Mouse (Mus musculus) R1 (cell line): ENCODE measurements at regions not wholly inside any gene's neighbourhood (a gene's known extent, or its start where the extent isn't known, plus 50 kb on each side); places are given as distances from the start of the nearest gene placed in this dataset.

Experiments used
- DNase-seq: peaks from one replicate; pipeline ENCODE4 v3.0.0-alpha.2; 2018; ENCODE audit warnings: low read depth, low spot score

DNA sequence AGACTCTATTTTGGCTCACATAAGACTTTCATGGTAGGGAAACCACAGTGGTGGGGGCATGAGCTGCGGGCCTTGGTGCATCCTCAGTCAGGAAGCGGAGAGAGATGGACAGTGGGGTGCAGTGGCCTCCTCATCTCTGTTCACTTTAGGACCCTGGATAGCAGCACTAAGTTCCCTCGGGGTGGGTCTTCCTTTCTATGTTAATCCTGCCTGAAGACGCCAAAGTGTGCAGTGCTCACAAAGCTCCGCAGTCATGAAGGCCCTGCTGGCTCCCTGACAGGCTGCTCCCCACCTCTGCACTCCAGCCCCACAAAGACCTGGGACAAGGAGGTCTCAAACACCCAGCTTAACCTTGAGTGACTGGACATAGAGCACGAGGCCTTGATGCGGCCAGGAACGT is 56.8 kb downstream of the Sox1 start:
- peak; percentile 59 for DNase-seq

DNA sequence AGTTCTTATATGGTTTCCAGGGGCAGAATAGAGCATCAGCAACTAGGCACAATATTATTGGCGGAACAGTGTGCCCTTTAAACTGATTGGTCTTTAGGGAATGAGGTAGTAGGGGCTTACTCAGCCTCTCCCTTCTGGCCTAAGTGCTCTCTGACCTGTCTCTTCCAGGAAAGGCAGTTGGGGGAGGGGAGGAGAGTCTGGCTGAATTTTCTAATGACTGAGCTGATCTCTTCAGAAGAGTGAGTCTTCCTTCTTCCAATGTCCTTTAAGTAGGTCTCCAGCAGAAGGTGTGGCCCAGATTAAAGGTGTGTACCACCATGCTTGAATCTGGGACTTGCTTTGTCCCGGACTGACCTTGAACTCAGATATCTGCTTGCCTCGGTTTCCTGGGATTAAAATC is 60.3 kb downstream of the Sox1 start:
- DNase-seq: peak; percentile 90

DNA sequence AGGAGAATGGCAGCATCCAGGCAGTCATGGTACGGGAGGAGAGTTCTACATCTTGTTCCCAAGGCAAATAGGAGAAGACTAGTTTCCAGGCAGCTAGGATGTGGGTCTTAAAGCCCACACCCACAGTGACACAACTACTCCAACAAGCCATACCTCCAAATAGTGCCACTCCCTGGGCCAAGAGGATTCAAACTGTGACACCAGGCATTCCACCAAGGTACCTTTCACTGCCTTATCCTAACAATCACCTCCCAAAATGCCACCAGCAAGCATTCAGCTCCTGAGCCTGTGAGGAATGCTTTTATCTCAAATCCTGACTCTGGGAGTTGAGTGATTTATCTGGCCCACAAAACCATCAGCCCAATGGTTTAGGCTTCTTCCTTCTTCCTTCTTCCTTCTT is 61.2 kb downstream of the Sox1 start:
- DNase-seq: peak; percentile 78

DNA sequence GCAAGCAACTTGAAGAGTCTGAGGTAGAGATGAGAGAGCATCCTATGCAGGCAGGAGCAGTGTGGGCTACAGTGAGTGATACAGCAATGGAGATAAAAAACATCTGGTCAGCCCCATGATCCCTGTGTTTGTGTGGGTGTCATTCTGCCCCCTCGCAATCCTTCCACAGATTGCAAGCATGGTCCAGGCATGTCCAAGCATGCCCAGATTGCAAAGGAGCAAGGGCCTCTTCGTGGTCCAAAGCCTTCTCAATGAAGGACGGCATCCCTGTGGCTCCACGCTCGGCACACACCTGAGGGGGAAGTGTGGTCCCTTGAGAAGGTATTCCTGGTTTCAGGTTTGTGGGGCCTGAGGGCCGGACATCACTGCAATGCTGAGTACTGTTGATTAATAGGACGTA is 61.9 kb downstream of the Sox1 start:
- peak; percentile 42 for DNase-seq

DNA sequence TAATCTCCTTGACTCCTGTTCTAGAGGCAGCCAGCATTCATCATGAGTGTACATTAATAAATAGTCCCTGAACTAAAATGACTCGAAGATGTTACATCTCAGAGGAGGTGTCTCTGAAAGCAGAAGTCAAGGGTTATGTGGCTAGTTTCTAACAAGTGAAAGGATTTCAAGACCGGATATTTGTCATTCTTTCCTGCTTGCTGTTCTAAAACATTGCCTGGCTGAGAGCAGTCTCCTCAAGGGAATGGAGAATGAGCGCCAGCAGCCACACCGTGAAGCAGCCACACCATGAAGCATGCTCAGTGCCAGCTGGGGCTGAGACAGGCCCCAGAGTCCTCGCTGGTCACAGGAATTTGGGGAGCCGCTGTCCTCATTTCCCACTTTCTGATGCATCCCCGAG is 71.8 kb downstream of the Sox1 start:
- DNase-seq: no peak

DNA sequence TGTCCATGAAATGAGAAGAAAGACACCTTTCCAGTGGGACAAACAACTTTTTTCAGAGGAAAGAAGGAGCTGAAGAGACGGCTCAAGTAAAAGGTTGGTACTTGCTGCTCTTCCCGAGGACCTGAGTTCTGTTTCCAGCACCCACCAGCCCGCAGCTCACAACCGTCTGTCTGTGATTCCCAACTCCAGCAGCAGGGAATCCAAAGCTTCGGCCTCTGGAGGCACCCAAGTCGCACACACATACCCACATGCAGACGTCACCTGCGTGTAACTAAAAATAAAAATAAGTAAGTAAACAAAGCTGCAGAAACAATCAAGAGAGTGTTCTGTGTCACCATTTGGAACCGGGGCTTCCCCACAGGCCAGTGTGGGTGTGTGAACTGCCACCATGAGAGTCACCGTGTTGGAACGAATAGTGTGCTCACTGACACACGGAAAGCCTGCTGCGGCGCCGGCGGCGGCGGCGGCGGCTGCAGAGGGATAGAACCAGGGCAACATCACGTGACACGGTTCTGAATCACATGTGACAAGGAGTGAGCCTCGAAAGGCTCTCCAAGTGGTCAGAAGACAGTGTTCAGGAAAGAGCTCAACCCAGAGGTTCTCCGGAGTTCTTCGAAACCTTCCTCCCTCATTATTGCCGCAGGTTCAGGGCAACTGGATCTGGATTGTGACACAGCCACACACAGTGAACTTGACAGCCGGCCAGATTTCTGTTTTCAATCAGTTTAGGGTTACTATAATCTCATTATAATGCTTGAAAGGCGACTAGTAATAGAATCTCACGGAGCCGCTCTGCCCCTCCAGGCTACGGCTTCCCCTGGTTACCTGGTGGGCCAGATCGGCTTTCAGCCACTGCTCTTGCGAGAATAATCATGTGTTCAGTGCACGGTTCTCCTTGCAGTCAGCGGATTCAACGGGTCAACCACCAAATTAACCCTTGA is 72.6 kb downstream of the Sox1 start:
- DNase-seq: peak; percentile 74

DNA sequence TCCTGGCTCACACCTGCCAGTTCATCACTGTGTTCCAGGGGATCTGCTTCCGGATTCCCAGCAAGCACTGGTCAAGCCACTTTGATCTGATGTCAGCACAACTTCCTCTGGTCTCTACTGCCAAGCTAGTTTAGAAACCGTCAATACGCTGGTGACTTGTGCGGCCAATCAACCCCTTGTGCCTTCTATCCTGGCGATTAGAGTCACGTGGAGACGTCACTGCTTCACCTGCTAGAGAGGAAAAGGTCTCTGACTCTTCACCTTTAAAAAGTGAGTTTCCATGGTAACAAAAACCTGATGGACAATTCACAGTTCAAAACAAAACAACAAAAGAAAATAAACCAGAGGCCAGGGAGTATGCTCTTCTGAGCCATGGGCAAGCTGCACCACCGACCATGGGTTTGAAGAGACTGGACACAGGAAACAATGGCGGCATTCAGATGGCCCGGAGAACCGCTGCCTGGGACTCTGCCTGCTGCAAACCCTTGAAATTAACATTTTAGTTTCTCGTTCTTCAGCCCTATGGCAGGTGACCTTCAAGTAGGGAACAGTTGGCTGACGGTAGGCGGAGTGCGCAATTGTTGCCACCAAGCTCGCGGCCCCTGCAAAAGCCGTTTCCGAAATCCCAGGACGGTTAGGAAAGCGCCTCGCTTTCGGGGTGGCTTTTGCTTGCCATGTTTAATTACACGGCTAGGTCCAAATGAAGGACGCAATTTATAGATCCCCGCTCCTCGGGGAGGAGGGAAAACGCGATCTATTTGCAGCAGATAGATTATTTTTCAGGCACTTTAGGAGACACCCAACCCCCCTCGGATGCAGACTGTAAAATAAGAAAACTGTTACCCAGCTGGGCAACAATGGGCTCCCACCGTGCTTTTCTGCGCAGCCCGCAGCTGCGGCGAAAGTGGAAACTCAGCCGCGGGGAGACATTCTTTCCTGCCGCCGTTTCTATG is 82.6 kb downstream of the Sox1 start:
- peak; percentile 93 for DNase-seq

DNA sequence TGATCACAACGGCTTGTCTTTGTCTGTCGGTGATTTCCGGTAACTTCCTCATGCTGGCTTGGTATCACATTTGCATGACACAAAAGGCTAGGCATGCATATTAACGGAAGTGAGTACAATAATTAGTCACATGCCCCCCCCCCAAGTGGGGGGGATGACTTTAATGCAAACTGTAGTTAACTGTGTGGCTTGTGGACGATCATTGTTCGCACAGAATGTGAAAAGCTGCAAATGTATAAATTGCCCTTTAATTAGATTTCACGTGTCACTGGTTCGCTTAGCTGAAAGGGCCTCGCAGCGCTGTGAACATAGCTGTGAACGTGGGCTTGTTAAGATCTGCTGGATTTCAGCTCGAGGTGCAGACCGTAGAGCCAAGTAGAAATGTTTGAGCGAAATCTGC is 86.8 kb downstream of the Sox1 start:
- peak; percentile 62 for DNase-seq

DNA sequence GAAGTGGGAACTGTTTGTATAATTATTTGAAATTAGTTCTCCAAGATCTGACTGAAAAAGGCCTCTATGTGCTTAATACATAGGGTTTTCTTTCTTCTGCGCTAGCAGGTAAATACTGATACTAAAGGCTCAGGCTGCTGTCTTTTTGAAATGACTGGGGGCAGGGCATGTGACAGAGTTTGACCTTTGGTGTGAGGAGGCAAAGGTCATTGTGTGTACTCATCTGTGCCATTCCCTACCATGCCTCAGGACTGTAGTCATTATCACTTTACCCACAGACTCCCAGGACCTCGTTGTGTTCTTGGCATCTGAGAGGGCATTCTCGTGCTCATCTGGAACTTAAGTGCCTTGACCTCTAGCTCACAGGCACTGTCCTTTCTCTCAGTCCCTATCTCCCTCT is 88.5 kb downstream of the Sox1 start:
- DNase-seq: no peak

DNA sequence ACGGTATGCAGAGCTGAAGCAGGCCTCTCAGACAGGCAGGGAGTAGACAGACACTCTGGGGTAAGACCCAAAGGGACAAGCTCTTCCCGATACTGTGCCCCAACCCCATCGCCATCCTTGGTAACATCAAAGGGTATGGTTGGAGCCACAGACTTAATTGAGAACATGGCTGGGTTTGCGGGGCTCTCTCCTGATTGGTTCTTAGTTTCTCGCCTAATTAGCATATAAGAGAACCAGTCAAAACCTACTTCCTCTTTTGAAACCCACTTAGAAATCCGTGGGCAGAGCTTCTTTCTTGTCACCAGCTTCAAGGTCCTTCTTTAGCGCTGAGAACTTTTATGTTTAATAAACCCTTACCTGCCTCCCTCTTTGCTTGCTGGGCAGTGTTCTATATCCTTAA is 87.5 kb upstream of the Spaca7 start:
- DNase-seq: peak; percentile 64

DNA sequence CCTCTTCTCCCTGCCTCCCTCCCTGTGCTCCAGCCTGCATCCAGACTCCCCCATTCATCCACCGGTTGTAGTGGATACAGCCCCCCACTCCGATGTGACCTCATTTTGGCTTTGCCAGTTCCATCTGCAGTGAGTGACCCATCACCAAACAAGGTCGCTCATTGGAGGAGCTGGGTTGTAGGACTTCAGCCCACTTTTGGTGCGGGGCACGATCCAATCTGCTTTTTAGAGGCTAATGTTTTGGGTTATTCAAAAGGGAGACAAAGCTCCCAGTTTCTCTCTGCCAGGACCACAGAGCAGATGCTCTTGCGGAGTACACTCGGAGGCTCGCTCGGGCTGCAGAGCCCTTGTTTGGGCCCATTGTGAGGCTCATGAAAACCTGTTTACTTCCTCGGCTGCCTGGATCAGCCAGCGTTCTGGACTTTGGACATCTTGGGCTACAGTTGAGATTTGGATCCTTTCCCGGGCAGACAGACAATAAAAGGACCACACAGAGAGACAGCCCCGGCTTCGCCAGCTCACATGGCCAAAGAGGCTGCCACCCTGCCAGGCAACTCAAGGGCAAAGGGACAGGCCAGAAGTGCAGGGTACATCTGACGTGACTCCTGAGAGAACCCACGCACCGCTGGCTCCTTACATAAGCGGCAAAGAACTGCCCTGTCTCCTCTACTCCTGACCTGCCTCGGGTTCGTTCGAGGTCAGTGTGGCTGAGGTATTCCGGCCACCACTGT is 86.3 kb upstream of the Spaca7 start:
- DNase-seq: no peak

DNA sequence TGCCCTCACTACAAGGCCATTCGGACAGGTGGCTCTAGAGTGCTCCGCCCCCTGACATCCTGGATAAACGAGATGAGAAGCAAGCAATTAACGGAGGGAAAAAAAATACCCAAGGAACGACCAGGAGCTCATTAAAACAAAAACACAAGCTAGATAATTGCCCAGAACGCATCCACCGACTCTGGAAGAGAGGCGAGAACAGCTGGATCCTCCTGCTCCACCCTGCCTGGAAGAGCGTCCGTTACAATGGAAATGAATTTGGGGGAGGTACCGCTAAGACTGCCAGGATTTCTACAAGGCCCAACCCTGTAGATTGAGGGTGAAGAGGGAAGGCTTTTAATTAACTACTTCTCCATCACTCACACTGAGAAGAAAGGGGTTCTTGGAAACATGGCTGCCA is 85.6 kb upstream of the Spaca7 start:
- peak; percentile 78 for DNase-seq

DNA sequence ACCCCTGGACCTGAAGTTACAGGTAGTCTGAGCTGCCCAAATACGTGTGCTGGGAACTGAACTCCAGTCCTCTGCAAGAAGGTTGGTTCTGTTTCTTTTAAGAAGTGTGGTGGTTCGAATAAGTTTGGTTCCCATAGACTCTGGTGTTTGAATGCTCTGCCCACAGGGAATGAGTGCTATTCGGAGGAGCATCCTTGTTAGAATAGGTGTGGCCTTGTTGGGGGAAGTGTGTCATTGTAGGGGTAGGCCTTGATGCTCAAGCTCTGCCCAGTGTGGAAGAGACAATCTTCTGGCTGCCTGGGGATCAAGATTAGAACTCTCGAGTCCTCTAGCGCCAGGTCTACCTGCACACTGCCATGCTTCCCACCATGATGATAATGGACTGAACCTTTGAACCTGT is 83.6 kb upstream of the Spaca7 start:
- peak; percentile 56 for DNase-seq

DNA sequence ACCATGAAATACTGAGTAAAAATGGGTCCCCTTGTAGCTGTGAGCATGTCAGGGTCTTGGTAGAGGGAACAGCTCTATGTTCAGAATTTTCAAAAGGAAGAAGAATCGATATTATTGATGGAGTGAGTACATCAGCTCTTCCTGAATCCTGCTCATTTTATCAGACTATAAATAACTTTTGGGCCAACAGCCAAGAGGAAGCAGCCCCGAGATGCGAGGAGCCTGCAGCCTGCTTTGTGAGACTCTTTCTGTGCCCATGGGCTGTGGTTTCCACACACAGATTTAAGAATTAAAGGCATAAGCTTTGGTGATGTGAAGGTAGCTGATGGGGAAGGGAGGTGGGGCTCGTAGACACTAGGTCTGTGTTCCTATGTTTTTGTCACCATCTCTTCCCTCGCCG is 81.4 kb upstream of the Spaca7 start:
- no peak for DNase-seq

DNA sequence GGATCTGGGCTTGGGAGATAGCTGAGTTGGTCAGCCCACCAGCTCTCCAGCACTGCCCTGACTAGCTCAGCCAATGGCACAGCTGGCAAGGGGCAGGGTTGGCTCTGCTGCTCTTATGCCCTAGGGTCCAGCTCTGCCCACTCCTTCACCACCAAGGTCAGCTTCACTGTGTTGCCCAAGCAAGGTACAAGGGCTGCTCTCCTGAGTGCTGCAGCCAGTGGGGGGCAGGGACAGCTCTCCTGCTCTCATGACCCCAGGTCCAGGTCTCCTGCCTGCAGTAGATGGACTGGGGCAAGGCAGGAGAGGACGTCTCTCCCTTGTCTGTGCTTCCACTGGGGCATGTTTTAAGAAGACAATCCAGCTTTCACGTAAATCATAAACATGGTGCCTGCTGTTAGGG is 80.4 kb upstream of the Spaca7 start:
- no peak for DNase-seq

DNA sequence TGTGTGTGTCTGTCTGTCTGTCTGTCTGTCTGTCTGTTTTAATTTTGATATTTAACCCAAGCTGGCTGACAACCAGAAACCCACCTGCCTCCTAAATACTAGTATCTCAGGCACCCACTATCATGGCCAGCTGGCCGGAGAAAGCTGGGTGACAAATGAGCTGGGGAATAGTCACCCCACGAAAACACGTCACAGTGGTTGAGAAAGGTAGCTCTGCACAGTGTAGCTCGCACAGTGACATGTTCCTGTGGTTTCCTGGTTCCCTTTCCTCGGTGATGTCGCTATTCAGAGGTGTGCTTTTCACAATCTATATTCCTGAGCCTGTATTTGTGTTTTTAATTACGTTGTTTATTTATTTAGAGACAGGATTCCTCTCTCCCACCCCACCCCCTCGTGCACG is 78.3 kb upstream of the Spaca7 start:
- DNase-seq: no peak

DNA sequence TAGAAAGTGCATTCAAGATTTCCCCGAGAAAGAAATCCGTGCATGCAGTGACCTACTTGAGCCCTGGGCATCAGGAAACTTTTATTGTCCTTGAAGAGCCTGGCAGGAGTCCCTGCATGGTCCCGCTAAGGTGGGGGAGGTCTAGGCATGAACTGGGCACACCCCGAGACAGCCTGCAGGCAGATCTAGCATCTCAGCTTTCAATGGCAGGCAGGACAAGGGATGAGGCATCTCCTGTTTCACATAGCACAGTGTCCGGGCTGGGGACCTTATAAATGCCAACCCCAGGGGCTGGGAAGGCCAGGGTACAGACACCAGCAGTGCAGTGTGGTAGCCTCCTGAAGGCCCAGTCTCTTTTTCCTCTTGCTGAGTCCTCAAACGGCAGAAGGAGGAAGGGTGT is 75.4 kb upstream of the Spaca7 start:
- DNase-seq: no peak

DNA sequence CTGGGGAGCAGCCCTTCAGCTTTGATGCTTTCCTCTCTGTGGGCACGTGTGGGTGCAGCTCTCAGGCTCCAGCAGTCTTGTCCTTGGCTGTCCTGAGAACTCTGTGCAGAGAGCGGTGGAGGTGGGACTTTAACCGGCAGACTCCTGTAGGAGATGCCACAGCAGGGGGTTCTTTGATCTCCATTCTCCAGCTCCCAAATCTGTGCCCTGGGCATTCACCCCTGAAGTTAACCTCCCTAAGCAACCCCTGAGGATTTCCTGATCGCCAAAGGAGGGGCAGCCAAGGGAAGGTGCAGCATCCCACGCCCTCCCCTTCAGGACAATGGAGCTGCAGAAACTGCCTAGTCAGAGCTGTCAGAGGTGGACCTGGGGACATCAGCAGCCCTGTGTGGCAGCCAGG is 73.2 kb upstream of the Spaca7 start:
- DNase-seq: peak; percentile 84

DNA sequence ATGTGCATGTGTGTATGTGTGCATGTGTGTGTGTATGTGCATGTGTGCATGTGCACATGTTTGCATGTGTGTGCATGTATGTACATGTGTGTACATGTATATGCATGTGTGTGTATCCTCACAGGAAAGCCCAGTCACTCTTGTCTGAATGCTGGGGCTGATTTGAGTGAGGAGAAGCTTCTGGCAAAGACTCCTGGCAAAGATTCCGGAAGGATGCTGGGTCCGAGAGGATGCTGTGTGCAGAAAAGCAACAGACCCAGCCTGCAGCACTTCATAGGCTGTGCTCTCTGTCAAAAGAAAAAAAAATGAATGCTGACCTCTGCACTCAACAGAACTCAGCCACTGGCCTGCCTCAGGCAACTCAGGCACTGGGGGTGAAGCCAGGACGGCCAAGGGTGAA is 72.5 kb upstream of the Spaca7 start:
- no peak for DNase-seq

DNA sequence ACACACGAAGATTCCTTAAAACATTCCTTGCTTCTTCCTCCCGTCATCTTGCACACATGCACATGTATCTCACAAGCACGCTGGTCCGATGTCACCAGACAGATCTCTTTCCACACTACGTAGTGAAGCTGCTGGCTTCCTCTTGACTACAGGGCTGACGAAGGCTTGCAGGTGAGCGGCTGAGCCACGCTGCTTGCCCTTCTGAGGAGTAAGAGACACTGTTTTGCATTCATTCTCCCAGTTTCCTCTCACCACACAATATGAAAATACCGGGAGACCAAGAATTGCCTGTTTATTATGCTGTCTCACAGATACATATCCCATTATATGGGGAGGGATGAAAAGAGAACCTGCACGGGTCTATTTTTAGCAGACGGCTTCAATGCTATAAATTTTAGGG is 71.0 kb upstream of the Spaca7 start:
- DNase-seq: no peak

DNA sequence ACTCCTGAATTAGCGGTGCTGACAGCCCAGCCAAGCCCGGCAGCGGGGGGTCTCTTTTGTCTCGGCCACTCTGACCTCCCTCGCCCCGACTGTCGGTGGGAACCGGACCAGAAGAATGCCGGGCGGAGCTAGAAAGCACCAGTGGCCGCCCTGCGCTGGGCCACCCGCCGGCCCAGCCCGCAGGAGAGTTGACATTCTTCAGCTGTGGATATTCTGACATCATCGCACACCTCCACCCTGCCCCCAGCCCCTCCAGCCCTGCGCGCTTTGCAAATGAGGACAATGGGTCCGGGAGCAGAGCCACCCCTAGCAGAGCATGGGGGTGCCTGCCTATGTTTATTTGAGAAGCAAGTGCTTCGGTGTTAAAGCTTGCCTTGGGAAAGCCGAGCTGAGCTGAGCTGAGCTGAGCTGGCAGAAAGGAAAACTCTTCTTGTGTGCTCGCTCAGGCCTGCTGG is 70.5 kb upstream of the Spaca7 start:
- DNase-seq: peak; percentile 96

DNA sequence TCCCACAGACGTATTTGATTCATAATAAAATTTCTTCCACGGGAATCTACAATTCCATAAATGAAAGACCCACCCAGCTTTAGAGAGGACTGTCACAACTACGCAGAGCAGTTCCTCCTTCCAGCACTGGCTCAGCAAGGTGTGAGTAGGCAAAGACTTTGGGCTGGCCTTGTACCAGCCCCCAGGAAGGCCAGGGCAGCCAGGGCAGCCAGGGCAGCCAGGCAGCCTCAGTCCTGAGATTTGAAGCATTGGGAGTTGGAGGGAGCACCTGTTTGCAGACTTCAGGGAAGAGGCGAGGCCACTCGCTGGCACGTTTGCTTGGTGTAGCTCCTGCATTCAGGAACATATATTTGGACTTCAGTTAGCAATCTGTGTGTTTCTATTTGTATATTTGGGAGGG is 70.0 kb upstream of the Spaca7 start:
- no peak for DNase-seq
